Mouse (Mus musculus) spleen, postnatal 10 days (tissue): ENCODE results near the gene Wfs1.

ENCODE experiments used
- DNase-seq, 2 experiments: peaks; one replicate each; pipeline ENCODE4 v3.0.0; 2021 to 2022; ENCODE audit warnings: low spot score in 2 of 2

The Wfs1 gene

GRCm38 (mm10) chr5:36929376-36929775, 59.6 kb downstream of the Wfs1 start:
- DNase-seq: no peak

- DNase-seq: peak in 1 of 2 experiments; percentile 48
These were observed 60.3 kb downstream of the Wfs1 start for GRCm38 (mm10) chr5:36928701-36929100.

GRCm38 (mm10) chr5:36923826-36924700, 64.9 kb downstream of the Wfs1 start:
- DNase-seq: no peak

DNA sequence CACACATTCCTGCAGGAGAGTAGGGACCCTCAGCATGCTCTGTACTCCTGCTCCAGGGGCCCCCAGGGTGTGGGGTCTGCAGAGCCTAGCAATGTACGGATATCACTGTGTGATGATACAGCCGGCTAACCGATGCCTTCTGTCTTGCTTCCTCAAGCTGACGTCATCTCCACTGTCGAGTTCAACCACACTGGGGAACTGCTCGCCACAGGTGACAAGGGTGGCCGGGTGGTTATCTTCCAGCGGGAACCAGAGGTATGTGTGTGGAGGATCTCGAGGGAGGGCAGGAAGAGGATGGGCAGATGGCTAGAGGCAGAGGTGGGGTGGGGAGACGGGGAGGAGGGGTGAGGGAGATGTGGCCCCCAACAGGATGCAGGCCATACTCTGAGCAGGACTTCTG, 66.2 kb downstream of the Wfs1 start:
- no peak for DNase-seq

- DNase-seq: no peak
These were observed 67.1 kb downstream of the Wfs1 start for GRCm38 (mm10) chr5:36921871-36922270.

- no peak for DNase-seq
These were observed 68.9 kb downstream of the Wfs1 start for GRCm38 (mm10) chr5:36920072-36920471.

GRCm38 (mm10) chr5:36918016-36918415, 71.0 kb downstream of the Wfs1 start:
- no peak for DNase-seq

GRCm38 (mm10) chr5:36917245-36917644, 71.8 kb downstream of the Wfs1 start:
- DNase-seq: no peak

- DNase-seq: no peak
These were observed 72.4 kb downstream of the Wfs1 start for GRCm38 (mm10) chr5:36916581-36916980.
